In the genomic region with DNA sequence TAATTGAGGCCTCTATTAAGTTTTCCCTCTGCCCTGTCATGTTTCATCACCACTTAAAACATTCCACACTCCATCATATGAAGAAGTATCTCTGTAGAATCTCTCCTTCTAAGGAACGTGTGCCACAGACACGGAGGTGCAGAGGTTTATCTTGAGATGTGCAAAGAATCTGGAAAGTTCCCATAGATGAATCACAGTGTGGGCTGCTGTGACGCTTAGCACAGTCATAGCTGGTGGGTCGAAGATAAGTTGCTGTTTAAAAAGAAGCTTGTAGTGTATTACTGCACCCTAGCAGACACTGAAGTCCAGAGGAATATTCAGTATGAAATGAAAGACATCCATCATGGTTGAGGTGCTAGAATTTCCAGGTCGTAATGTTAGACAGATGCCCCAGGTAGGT, we compare ENCODE assay signal across 19 mouse cellular contexts.
DNase-seq lines count a peak whose midpoint lies in the region; ATAC-seq and TF ChIP-seq lines count a peak whose summit lies in the region.
"Had no signal": no experiment of that assay in that cellular context is flagged by ENCODE, and none has a peak within 500 bp of the region (broad histone marks: within the 10 kb centered on the region; RNA-seq: fewer than 3 reads in every experiment).

No protein-coding gene starts in this region.

- no peak for TF ChIP-seq CTCF in left cerebral cortex, adult 2 months (IDR thresholded peaks at IDR 0.05)

- no peak overlapping the region for H3K4me3 ChIP-seq in left cerebral cortex, adult 2 months
- no peak overlapping the region for H3K4me3 ChIP-seq in midbrain, embryonic 10.5 days
- H3K4me3 ChIP-seq in midbrain, embryonic 16.5 days (ENCODE audit: low read depth, low read length): no peak overlapping the region
- H3K4me3 ChIP-seq: embryonic facial prominence, embryonic 13.5 days; forebrain, embryonic 12.5 days; heart, embryonic 12.5 days; hindbrain, embryonic 10.5 days had no signal

- no peak overlapping the region for H3K4me2 ChIP-seq in midbrain, embryonic 16.5 days (ENCODE audit: low read length)
- H3K4me2 ChIP-seq: embryonic facial prominence, embryonic 13.5 days; forebrain, embryonic 12.5 days; heart, embryonic 12.5 days; hindbrain, embryonic 14.5 days had no signal

- DNase-seq in left cerebral cortex, adult 11 months (ENCODE audit: low spot score): peak; percentile 23
- no peak for DNase-seq in left cerebral cortex, postnatal 4 days
- peak; percentile 14 for DNase-seq in right cerebral cortex, postnatal 25 days
- DNase-seq in right cerebral cortex, postnatal 10 days (ENCODE audit: low spot score in 2 of 2): no peak
- DNase-seq in left cerebral cortex, adult 2 months (ENCODE audit: extremely low spot score in 1 of 2, low spot score in 2 of 2): peak; percentile 7 to 18
- peak; percentile 43 for DNase-seq in telencephalon, adult 2 months (ENCODE audit: low read depth, low spot score)
- DNase-seq in midbrain, embryonic 10.5 days (ENCODE audit: low spot score): no peak
- DNase-seq: adrenal gland, adult 2 months; adrenal gland, postnatal 25 days; cerebellum, adult 8-10 months; cerebellum, postnatal 14 days; gastrocnemius, postnatal 25 days had no signal

- no peak overlapping the region; the same call in 1 of the 2 replicates for H3K27ac ChIP-seq in left cerebral cortex, adult 2 months
- no peak overlapping the region for H3K27ac ChIP-seq in midbrain, embryonic 10.5 days (replicated peaks)
- H3K27ac ChIP-seq in midbrain, embryonic 16.5 days (ENCODE audit: low read length): no peak overlapping the region
- H3K27ac ChIP-seq: embryonic facial prominence, embryonic 13.5 days; forebrain, embryonic 12.5 days; hindbrain, embryonic 10.5 days; hindbrain, embryonic 14.5 days had no signal

- 91% methylated on average over 5 of the region's 5 CpGs for WGBS in midbrain, embryonic 10.5 days
- 94% methylated on average over 5 of the region's 5 CpGs for WGBS in midbrain, embryonic 16.5 days

- H3K9me3 ChIP-seq in midbrain, embryonic 10.5 days (replicated peaks): no peaks in the 10 kb centered on the region
- H3K9me3 ChIP-seq in midbrain, embryonic 16.5 days (replicated peaks; ENCODE audit: control insufficient read depth, low read length, poor library complexity, severe bottlenecking): no peaks in the 10 kb centered on the region
- H3K9me3 ChIP-seq: embryonic facial prominence, embryonic 13.5 days; forebrain, embryonic 12.5 days; heart, embryonic 12.5 days; hindbrain, embryonic 10.5 days had no signal

- H3K9ac ChIP-seq in midbrain, embryonic 16.5 days (ENCODE audit: low read depth, low read length): no peak overlapping the region
- H3K9ac ChIP-seq: embryonic facial prominence, embryonic 13.5 days; forebrain, embryonic 12.5 days; heart, embryonic 12.5 days; hindbrain, embryonic 14.5 days had no signal

- intact Hi-C loops in left cerebral cortex, postnatal 4 days (cut with DNase I): no loop called here
- intact Hi-C loops in left cerebral cortex, adult 2 months (cut with DNase I): no loop called here

- no peak for ATAC-seq in midbrain, embryonic 16.5 days
- ATAC-seq: forebrain, embryonic 16.5 days had no signal

- no peaks in the 10 kb centered on the region for H3K4me1 ChIP-seq in midbrain, embryonic 10.5 days
- no peaks in the 10 kb centered on the region for H3K4me1 ChIP-seq in midbrain, embryonic 16.5 days (ENCODE audit: control insufficient read depth, insufficient read depth, low read length)
- H3K4me1 ChIP-seq: embryonic facial prominence, embryonic 13.5 days; forebrain, embryonic 12.5 days; heart, embryonic 12.5 days; hindbrain, embryonic 10.5 days had no signal

- H3K27me3 ChIP-seq in midbrain, embryonic 10.5 days (ENCODE audit: low read depth, poor library complexity, severe bottlenecking): no peaks in the 10 kb centered on the region
- no peaks in the 10 kb centered on the region for H3K27me3 ChIP-seq in midbrain, embryonic 16.5 days (ENCODE audit: control insufficient read depth, insufficient read depth, low read depth, low read length)
- H3K27me3 ChIP-seq: embryonic facial prominence, embryonic 13.5 days; forebrain, embryonic 12.5 days; heart, embryonic 12.5 days had no signal

- H3K36me3 ChIP-seq in midbrain, embryonic 10.5 days: no peaks in the 10 kb centered on the region
- no peaks in the 10 kb centered on the region for H3K36me3 ChIP-seq in midbrain, embryonic 16.5 days (ENCODE audit: control insufficient read depth, insufficient read depth, low read length)
- H3K36me3 ChIP-seq: embryonic facial prominence, embryonic 13.5 days; forebrain, embryonic 12.5 days; heart, embryonic 12.5 days; hindbrain, embryonic 10.5 days had no signal

Comparison
In these comparisons a context has a peak if more than half of its experiments do, and no peak if none do; other contexts are left out.
1. DNase-seq: peak in left cerebral cortex, adult 11 months (single experiment), right cerebral cortex, postnatal 25 days (single experiment), left cerebral cortex, adult 2 months (2 of 2) and telencephalon, adult 2 months (single experiment); none in left cerebral cortex, postnatal 4 days (single experiment), right cerebral cortex, postnatal 10 days (0 of 2) and midbrain, embryonic 10.5 days (single experiment).